Comparison of ENCODE assay signal across 8 mouse cellular contexts in genomic region chr6:122339047-122339647, GRCm38 (mm10). TPM values are rescaled to one million over a fixed set of nuclear protein-coding genes. Genes with fewer than 3 reads are reported as not detected.
DNase-seq lines count a peak whose midpoint lies in the region; ATAC-seq and TF ChIP-seq lines count a peak whose summit lies in the region.

No protein-coding gene starts in this region.

- H3K36me3 ChIP-seq in E14TG2a.4 (ENCODE audit: insufficient read depth, low read length): peaks cover 35% of the 10 kb centered on the region
- H3K36me3 ChIP-seq in forebrain, embryonic 10.5 days (replicated peaks): peaks cover 25% of the 10 kb centered on the region
- H3K36me3 ChIP-seq in heart, embryonic 16.5 days (ENCODE audit: control insufficient read depth, insufficient read depth): peaks cover 14% of the 10 kb centered on the region
- no peaks in the 10 kb centered on the region for H3K36me3 ChIP-seq in liver, embryonic 16.5 days (ENCODE audit: control insufficient read depth, insufficient read depth)
- peaks cover 13% of the 10 kb centered on the region for H3K36me3 ChIP-seq in neural tube, embryonic 12.5 days
- H3K36me3 ChIP-seq in stomach, postnatal 0 days (ENCODE audit: control insufficient read depth, insufficient read depth, low read length): peaks cover 4% of the 10 kb centered on the region; the same call in 1 of the 2 replicates

- H3K9me3 ChIP-seq in E14TG2a.4 (ENCODE audit: low read length): no peaks in the 10 kb centered on the region
- H3K9me3 ChIP-seq in forebrain, embryonic 10.5 days: no peaks in the 10 kb centered on the region
- no peaks in the 10 kb centered on the region for H3K9me3 ChIP-seq in heart, embryonic 16.5 days (replicated peaks; ENCODE audit: control insufficient read depth, low read length)
- H3K9me3 ChIP-seq in liver, embryonic 16.5 days (replicated peaks; ENCODE audit: control insufficient read depth, low read length): no peaks in the 10 kb centered on the region
- no peaks in the 10 kb centered on the region for H3K9me3 ChIP-seq in neural tube, embryonic 12.5 days
- H3K9me3 ChIP-seq in stomach, postnatal 0 days (ENCODE audit: control insufficient read depth, low read length): no peaks in the 10 kb centered on the region

- H3K27ac ChIP-seq in forebrain, embryonic 10.5 days: peak overlapping the region; percentile 96
- H3K27ac ChIP-seq in heart, embryonic 16.5 days (ENCODE audit: low read length): peak overlapping the region; percentile 86
- H3K27ac ChIP-seq in liver, embryonic 16.5 days (ENCODE audit: low read length): no peak overlapping the region; the same call in 1 of the 2 replicates
- peak overlapping the region; percentile 90 for H3K27ac ChIP-seq in neural tube, embryonic 12.5 days
- peak overlapping the region; percentile 91 for H3K27ac ChIP-seq in stomach, postnatal 0 days (replicated peaks)

- H3K27me3 ChIP-seq in E14TG2a.4 (ENCODE audit: insufficient read depth, low read length): no peaks in the 10 kb centered on the region
- H3K27me3 ChIP-seq in forebrain, embryonic 10.5 days (ENCODE audit: poor library complexity, severe bottlenecking): no peaks in the 10 kb centered on the region
- H3K27me3 ChIP-seq in heart, embryonic 16.5 days (ENCODE audit: control insufficient read depth, insufficient read depth, low read length): no peaks in the 10 kb centered on the region
- no peaks in the 10 kb centered on the region; the same call in none of the 2 replicates for H3K27me3 ChIP-seq in liver, embryonic 16.5 days (ENCODE audit: control insufficient read depth, insufficient read depth, low read depth, low read length)
- H3K27me3 ChIP-seq in neural tube, embryonic 12.5 days (replicated peaks): no peaks in the 10 kb centered on the region
- H3K27me3 ChIP-seq in stomach, postnatal 0 days (ENCODE audit: control insufficient read depth, insufficient read depth, low read length): no peaks in the 10 kb centered on the region

- peaks cover 44% of the 10 kb centered on the region for H3K4me1 ChIP-seq in E14TG2a.4 (replicated peaks; ENCODE audit: low read depth, low read length)
- peaks cover 38% of the 10 kb centered on the region for H3K4me1 ChIP-seq in forebrain, embryonic 10.5 days
- peaks cover 17% of the 10 kb centered on the region for H3K4me1 ChIP-seq in heart, embryonic 16.5 days (ENCODE audit: control insufficient read depth, insufficient read depth, low read length)
- peaks cover 13% of the 10 kb centered on the region for H3K4me1 ChIP-seq in liver, embryonic 16.5 days (ENCODE audit: control insufficient read depth, low read depth, low read length)
- peaks cover 14% of the 10 kb centered on the region; the same call in 1 of the 2 replicates for H3K4me1 ChIP-seq in neural tube, embryonic 12.5 days
- no peaks in the 10 kb centered on the region for H3K4me1 ChIP-seq in stomach, postnatal 0 days (replicated peaks; ENCODE audit: control insufficient read depth, insufficient read depth)

- H3K4me3 ChIP-seq in E14TG2a.4 (replicated peaks; ENCODE audit: low read length): peak overlapping the region; percentile 92
- peak overlapping the region; percentile 80 for H3K4me3 ChIP-seq in forebrain, embryonic 10.5 days
- H3K4me3 ChIP-seq in heart, embryonic 16.5 days (ENCODE audit: low read length): peak overlapping the region; percentile 83
- peak overlapping the region; percentile 76 for H3K4me3 ChIP-seq in liver, embryonic 16.5 days (ENCODE audit: low read depth, low read length)
- H3K4me3 ChIP-seq in neural tube, embryonic 12.5 days: peak overlapping the region; percentile 86
- H3K4me3 ChIP-seq in stomach, postnatal 0 days (ENCODE audit: low read depth, low read length): peak overlapping the region; percentile 75

- peak overlapping the region; percentile 82 for H3K9ac ChIP-seq in heart, embryonic 16.5 days (ENCODE audit: low read length)
- peak overlapping the region; percentile 66 for H3K9ac ChIP-seq in liver, embryonic 16.5 days (ENCODE audit: low read depth, low read length)
- peak overlapping the region; percentile 82 for H3K9ac ChIP-seq in neural tube, embryonic 12.5 days
- peak overlapping the region; percentile 75 for H3K9ac ChIP-seq in stomach, postnatal 0 days (ENCODE audit: low read length)

- peak overlapping the region; percentile 88 for H3K4me2 ChIP-seq in heart, embryonic 16.5 days (ENCODE audit: low read depth, low read length)
- H3K4me2 ChIP-seq in liver, embryonic 16.5 days (ENCODE audit: low read depth, low read length): peak overlapping the region; percentile 95
- H3K4me2 ChIP-seq in neural tube, embryonic 12.5 days (replicated peaks): peak overlapping the region; percentile 77
- H3K4me2 ChIP-seq in stomach, postnatal 0 days (replicated peaks; ENCODE audit: low read depth): peak overlapping the region; percentile 76

- peak; percentile 19 for DNase-seq in c-Kit-positive CD71-negative TER-119-negative erythroid progenitor cells, embryonic 14.5 days (ENCODE audit: low read depth)
- DNase-seq in forebrain, embryonic 10.5 days (ENCODE audit: extremely low spot score, low spot score): peak; percentile 67
- peak; percentile 77 to 85 for DNase-seq in kidney, postnatal 4 days
- DNase-seq in stomach, postnatal 0 days (ENCODE audit: low spot score): peak; percentile 80

- peak; percentile 78 for ATAC-seq in heart, embryonic 16.5 days (replicated peaks; ENCODE audit: extremely low read depth, insufficient read depth, low FRiP score)
- peak; percentile 80 for ATAC-seq in liver, embryonic 16.5 days (ENCODE audit: low read depth)
- ATAC-seq in neural tube, embryonic 12.5 days (ENCODE audit: low FRiP score, low read depth): peak; percentile 77
- peak; percentile 76 for ATAC-seq in stomach, postnatal 0 days (ENCODE audit: low FRiP score, low TSS enrichment)

- no peak for TF ChIP-seq CTCF in E14TG2a.4 (conservative IDR thresholded peaks at IDR 0.05; ENCODE audit: low read length)
- TF ChIP-seq CTCF in stomach, postnatal 0 days (IDR thresholded peaks at IDR 0.05; ENCODE audit: low read depth): no peak

- no peak for TF ChIP-seq EP300 in stomach, postnatal 0 days (optimal IDR thresholded peaks at IDR 0.05)

- WGBS in forebrain, embryonic 10.5 days: under 1% methylated on average over 46 of the region's 51 CpGs
- under 1% methylated on average over 30 of the region's 51 CpGs for WGBS in heart, embryonic 16.5 days
- under 1% methylated on average over 33 of the region's 51 CpGs for WGBS in liver, embryonic 16.5 days (ENCODE audit: insufficient replicate concordance)
- under 1% methylated on average over 48 of the region's 51 CpGs for WGBS in neural tube, embryonic 12.5 days
- 0% methylated on average over 35 of the region's 51 CpGs for WGBS in stomach, postnatal 0 days

RNA-seq across cellular contexts. Expression of gene Phc1, which starts 1.2 kb away (rescaled TPM):
- polyA plus RNA-seq in forebrain, embryonic 10.5 days (2016; fragmentation: Nextera tagmentation; extraction: Ambion mirVana): 26.2 and 29.7 TPM in 2 replicates
- polyA plus RNA-seq in heart, embryonic 16.5 days (2015; fragmentation: Nextera tagmentation; extraction: Ambion mirVana): 7.2 and 9.2 TPM in 2 replicates
- polyA plus RNA-seq in liver, embryonic 16.5 days (2015; fragmentation: Nextera tagmentation; extraction: Ambion mirVana): 1.1 and 1.2 TPM in 2 replicates
- polyA plus RNA-seq in neural tube, embryonic 12.5 days (2016; fragmentation: Nextera tagmentation; extraction: Ambion mirVana): 31.0 and 35.6 TPM in 2 replicates
- polyA plus RNA-seq in stomach, postnatal 0 days (2015; fragmentation: Nextera tagmentation; extraction: Ambion mirVana): 5.3 and 6.1 TPM in 2 replicates

RNA-seq across cellular contexts. Expression of gene M6pr, which starts 30.6 kb away (rescaled TPM):
- 92.7 and 92.9 TPM in 2 replicates for polyA plus RNA-seq in forebrain, embryonic 10.5 days (2016; fragmentation: Nextera tagmentation; extraction: Ambion mirVana)
- 74.0 and 81.7 TPM in 2 replicates for polyA plus RNA-seq in heart, embryonic 16.5 days (2015; fragmentation: Nextera tagmentation; extraction: Ambion mirVana)
- polyA plus RNA-seq in liver, embryonic 16.5 days (2015; fragmentation: Nextera tagmentation; extraction: Ambion mirVana): 83.5 and 87.2 TPM in 2 replicates
- 67.9 and 73.6 TPM in 2 replicates for polyA plus RNA-seq in neural tube, embryonic 12.5 days (2016; fragmentation: Nextera tagmentation; extraction: Ambion mirVana)
- polyA plus RNA-seq in stomach, postnatal 0 days (2015; fragmentation: Nextera tagmentation; extraction: Ambion mirVana): 103 and 111 TPM in 2 replicates

RNA-seq across cellular contexts. Expression of gene Klrg1, which starts 56.5 kb away (rescaled TPM):
- polyA plus RNA-seq in forebrain, embryonic 10.5 days (2016; fragmentation: Nextera tagmentation; extraction: Ambion mirVana): not detected in 2 replicates
- not detected in 2 replicates for polyA plus RNA-seq in heart, embryonic 16.5 days (2015; fragmentation: Nextera tagmentation; extraction: Ambion mirVana)
- not detected in 2 replicates for polyA plus RNA-seq in liver, embryonic 16.5 days (2015; fragmentation: Nextera tagmentation; extraction: Ambion mirVana)
- polyA plus RNA-seq in neural tube, embryonic 12.5 days (2016; fragmentation: Nextera tagmentation; extraction: Ambion mirVana): 0.27 TPM in 1 of 2 replicates, not detected in the other
- polyA plus RNA-seq in stomach, postnatal 0 days (2015; fragmentation: Nextera tagmentation; extraction: Ambion mirVana): 0.08 and 0.15 TPM in 2 replicates

Comparison
In these comparisons a context has a peak if more than half of its experiments do, and no peak if none do; other contexts are left out.
1. DNase-seq: peak in every context shown above with its lines; median percentile 81 in kidney, postnatal 4 days; 80 in stomach, postnatal 0 days; 67 in forebrain, embryonic 10.5 days; 19 in c-Kit-positive CD71-negative TER-119-negative erythroid progenitor cells, embryonic 14.5 days.